Mouse (Mus musculus): ENCODE results near the gene Rbm12. TPM values are rescaled to one million over a fixed set of nuclear protein-coding genes. Genes with fewer than 3 reads are reported as not detected.

Gene Rbm12
- polyA plus RNA-seq, 1 experiment: 10.6 TPM

DNA sequence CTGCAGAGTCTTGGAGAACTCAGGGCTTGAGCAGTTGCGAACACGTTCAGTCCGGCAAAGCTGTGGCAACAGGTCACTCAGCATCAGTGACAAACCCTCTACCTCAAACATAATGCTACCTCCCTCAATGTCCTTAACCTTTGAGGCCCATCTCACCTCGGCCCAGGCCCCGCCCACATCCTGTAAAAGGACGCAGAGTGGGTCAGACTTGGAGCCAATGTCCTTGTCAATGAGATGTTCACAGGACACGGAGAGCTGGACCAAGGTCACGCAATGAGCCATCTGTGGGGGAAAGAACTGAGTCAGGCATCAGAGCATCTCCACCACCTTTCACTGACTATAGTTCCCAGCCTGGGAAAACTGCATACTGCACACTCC lies 32.6 kb downstream of the Rbm12 start:
- TF ChIP-seq CTCF (IDR thresholded peaks at IDR 0.05; ENCODE audit: extremely low read depth, insufficient read length, insufficient replicate concordance, low read depth, low read length) (no peak), POLR2A (IDR thresholded peaks at IDR 0.05; ENCODE audit: low read depth, low read length) (no peak)
- H3K4me3 ChIP-seq (ENCODE audit: low read depth, low read length): no peak overlapping the region
- 78% methylated on average over 8 of the region's 8 CpGs for WGBS
- H3K4me1 ChIP-seq (ENCODE audit: control insufficient read depth, insufficient read depth, insufficient read length, low read length): no peaks in the 10 kb centered on the region
- H3K36me3 ChIP-seq (ENCODE audit: control insufficient read depth, insufficient read depth, low read length): peaks cover 46% of the 10 kb centered on the region
- H3K27ac ChIP-seq (ENCODE audit: insufficient read depth, low read depth, low read length): no peak overlapping the region
- H3K27me3 ChIP-seq (ENCODE audit: control insufficient read depth, insufficient read depth, low read length): no peaks in the 10 kb centered on the region

DNA sequence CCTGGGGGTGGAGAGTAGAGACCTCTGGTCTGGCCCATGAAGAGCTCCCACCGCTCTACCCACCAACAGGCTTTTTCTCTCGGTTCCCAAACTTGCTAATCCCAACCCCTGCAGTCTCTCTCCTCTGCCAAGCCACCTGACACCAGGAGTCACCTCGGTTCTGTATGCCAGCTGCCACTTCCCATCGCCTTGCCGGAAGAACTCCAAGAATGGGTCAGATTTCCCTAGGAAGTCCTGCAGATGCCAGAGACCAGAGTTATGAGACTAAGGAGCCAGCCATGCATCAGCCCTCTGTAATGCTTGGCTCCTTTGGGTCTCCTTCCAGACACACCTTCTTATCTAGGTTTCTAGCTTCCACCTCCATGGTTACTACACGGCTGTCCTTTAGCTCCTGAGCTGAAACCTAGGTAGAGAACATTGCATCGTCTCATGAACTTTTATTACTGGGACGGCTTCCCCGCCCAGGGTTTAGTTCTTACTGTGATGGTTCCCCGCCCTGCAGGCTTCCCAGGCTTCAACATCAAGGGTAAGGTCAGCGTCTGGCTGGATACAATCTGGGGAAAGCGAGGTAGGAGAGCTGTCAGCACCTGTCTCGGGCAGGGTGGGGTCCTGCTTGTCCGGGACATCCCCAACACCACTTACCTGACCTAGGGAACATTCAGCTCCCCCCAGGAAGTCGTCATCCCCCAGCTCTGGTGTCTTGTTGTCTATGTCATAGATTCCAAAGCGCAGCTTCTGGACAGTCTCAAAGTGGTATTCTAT lies 33.2 kb downstream of the Rbm12 start:
- no peaks in the 10 kb centered on the region for H3K4me1 ChIP-seq (ENCODE audit: control insufficient read depth, insufficient read depth, insufficient read length, low read length)
- H3K36me3 ChIP-seq (ENCODE audit: control insufficient read depth, insufficient read depth, low read length): peaks cover 51% of the 10 kb centered on the region
- TF ChIP-seq POLR2A (IDR thresholded peaks at IDR 0.05; ENCODE audit: low read depth, low read length) (no peak), CTCF (IDR thresholded peaks at IDR 0.05; ENCODE audit: extremely low read depth, insufficient read length, insufficient replicate concordance, low read depth, low read length) (no peak)
- no peak overlapping the region for H3K4me3 ChIP-seq (ENCODE audit: low read depth, low read length)
- H3K27me3 ChIP-seq (ENCODE audit: control insufficient read depth, insufficient read depth, low read length): no peaks in the 10 kb centered on the region
- 83% methylated on average over 16 of the region's 16 CpGs for WGBS
- H3K27ac ChIP-seq (ENCODE audit: insufficient read depth, low read depth, low read length): no peak overlapping the region

DNA sequence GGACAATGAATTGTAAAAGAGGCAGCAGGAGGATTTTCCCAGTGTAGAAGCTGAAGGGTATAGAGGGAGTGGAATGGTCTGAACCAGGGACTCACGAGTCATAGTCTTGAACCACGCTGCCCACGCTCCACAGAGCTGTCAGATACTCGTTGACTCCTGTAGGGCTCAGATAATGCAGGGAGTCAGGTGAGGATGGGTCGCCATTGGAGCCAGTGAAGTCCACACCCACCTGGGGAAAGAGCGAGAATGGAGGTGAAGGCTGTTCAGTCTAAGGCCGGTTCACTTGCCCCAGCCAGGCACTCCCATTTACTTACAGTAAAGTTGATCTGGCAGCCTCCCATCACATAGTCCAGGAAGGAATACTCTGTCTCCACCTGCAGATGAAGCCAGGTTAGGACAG lies 34.3 kb downstream of the Rbm12 start:
- Histone ChIP-seq H3K4me1 (ENCODE audit: control insufficient read depth, insufficient read depth, insufficient read length, low read length) (no peaks in the 10 kb centered on the region), H3K4me3 (ENCODE audit: low read depth, low read length) (no peak overlapping the region), H3K27ac (ENCODE audit: insufficient read depth, low read depth, low read length) (no peak overlapping the region), H3K36me3 (ENCODE audit: control insufficient read depth, insufficient read depth, low read length) (peaks cover 61% of the 10 kb centered on the region), H3K27me3 (ENCODE audit: control insufficient read depth, insufficient read depth, low read length) (no peaks in the 10 kb centered on the region)
- WGBS: 87% methylated on average over 7 of the region's 7 CpGs
- TF ChIP-seq POLR2A (IDR thresholded peaks at IDR 0.05; ENCODE audit: low read depth, low read length) (no peak), CTCF (IDR thresholded peaks at IDR 0.05; ENCODE audit: extremely low read depth, insufficient read length, insufficient replicate concordance, low read depth, low read length) (no peak)

DNA sequence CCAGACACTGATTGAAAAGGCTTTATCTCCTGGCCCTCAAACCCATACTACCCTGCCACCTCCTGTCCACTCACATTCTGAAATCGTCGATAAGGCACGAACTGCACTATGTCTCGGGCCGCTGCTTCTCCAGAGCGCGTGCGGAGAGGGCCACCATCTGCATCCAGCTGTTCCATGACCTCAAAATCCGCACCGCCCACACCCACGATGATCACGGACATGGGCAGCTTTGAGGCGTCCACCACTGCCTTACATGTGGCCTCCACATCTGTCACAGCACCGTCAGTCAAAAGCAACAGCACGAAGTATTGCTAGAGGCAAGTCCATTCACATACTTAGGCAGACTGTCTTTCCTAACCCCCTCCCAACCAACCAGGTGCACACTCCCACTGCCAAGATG lies 38.1 kb downstream of the Rbm12 start:
- Histone ChIP-seq H3K4me3 (ENCODE audit: low read depth, low read length) (no peak overlapping the region), H3K36me3 (ENCODE audit: control insufficient read depth, insufficient read depth, low read length) (peaks cover 64% of the 10 kb centered on the region), H3K27ac (ENCODE audit: insufficient read depth, low read depth, low read length) (no peak overlapping the region), H3K4me1 (ENCODE audit: control insufficient read depth, insufficient read depth, insufficient read length, low read length) (no peaks in the 10 kb centered on the region), H3K27me3 (ENCODE audit: control insufficient read depth, insufficient read depth, low read length) (no peaks in the 10 kb centered on the region)
- WGBS: 94% methylated on average over 15 of the region's 15 CpGs
- TF ChIP-seq POLR2A (IDR thresholded peaks at IDR 0.05; ENCODE audit: low read depth, low read length) (no peak), CTCF (IDR thresholded peaks at IDR 0.05; ENCODE audit: extremely low read depth, insufficient read length, insufficient replicate concordance, low read depth, low read length) (no peak)

DNA sequence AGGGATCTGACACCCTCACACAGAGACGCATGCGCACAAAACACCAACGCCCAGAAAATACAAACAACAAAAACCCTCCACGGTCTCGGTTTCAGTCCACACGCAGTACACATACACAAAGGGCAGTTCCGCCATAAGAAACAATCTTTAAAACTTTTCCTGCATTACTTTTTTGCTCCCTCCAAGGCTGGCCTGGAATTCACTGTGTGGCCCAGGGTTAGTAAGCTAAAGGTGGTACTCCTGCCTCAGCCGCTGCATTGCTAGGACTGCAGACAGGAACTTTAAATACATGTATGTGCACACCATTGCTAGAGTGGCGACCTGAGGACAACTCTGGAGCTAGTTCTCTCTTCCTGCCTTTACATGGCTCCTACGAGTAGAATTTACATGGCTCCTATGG lies 40.5 kb downstream of the Rbm12 start:
- no peak overlapping the region for H3K4me3 ChIP-seq (ENCODE audit: low read depth, low read length)
- H3K36me3 ChIP-seq (ENCODE audit: control insufficient read depth, insufficient read depth, low read length): peaks cover 42% of the 10 kb centered on the region
- 97% methylated on average over 10 of the region's 10 CpGs for WGBS
- H3K4me1 ChIP-seq (ENCODE audit: control insufficient read depth, insufficient read depth, insufficient read length, low read length): no peaks in the 10 kb centered on the region
- no peaks in the 10 kb centered on the region for H3K27me3 ChIP-seq (ENCODE audit: control insufficient read depth, insufficient read depth, low read length)
- H3K27ac ChIP-seq (ENCODE audit: insufficient read depth, low read depth, low read length): no peak overlapping the region
- TF ChIP-seq CTCF (IDR thresholded peaks at IDR 0.05; ENCODE audit: extremely low read depth, insufficient read length, insufficient replicate concordance, low read depth, low read length) (no peak), POLR2A (IDR thresholded peaks at IDR 0.05; ENCODE audit: low read depth, low read length) (no peak)

DNA sequence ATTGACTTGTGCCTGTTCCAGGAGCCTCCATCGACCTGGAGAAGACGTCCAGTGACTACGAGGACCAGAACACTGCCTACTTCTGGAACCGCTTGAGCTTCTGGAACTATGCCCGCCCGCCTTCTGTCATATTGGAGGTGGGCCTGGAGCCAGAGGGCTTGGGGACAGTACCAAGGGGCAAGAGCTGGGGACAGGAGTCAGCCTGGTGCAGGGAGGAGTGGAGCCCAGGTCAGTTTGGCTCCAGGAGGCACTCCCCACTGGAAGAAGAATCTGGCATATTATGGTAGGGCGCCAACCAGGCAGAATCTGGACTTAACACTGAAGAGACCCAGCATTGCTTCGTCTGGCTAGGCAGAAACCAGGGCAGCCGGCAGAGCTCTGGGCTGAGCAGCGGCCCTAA lies 43.9 kb downstream of the Rbm12 start:
- TF ChIP-seq CTCF (IDR thresholded peaks at IDR 0.05; ENCODE audit: extremely low read depth, insufficient read length, insufficient replicate concordance, low read depth, low read length) (no peak), POLR2A (IDR thresholded peaks at IDR 0.05; ENCODE audit: low read depth, low read length) (no peak)
- Histone ChIP-seq H3K4me3 (ENCODE audit: low read depth, low read length) (no peak overlapping the region), H3K27ac (ENCODE audit: insufficient read depth, low read depth, low read length) (no peak overlapping the region), H3K36me3 (ENCODE audit: control insufficient read depth, insufficient read depth, low read length) (peaks cover 13% of the 10 kb centered on the region), H3K27me3 (ENCODE audit: control insufficient read depth, insufficient read depth, low read length) (no peaks in the 10 kb centered on the region; the same call in 1 of the 2 replicates), H3K4me1 (ENCODE audit: control insufficient read depth, insufficient read depth, insufficient read length, low read length) (peaks cover 6% of the 10 kb centered on the region)
- 82% methylated on average over 10 of the region's 10 CpGs for WGBS

DNA sequence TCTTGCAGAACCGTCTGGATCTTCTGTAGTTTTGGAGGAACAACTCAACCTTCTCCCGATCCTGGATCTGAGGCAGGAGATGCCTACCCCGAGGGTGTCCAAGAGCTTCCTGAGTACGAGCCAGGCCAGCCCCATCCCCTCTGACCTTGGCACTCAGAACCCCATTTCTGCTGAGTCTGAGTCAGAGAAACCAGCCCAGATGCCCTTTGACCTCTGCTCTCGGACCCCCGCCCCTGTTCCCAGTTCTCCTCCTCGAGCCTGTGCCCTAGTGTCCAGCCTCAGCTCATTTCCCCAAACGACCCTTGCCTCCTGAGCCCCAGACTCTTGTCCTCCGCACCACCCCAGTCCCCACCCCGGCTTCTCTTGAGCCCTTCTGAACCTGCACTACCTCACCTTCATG lies 45.7 kb downstream of the Rbm12 start:
- peaks cover 1% of the 10 kb centered on the region; the same call in 1 of the 2 replicates for H3K36me3 ChIP-seq (ENCODE audit: control insufficient read depth, insufficient read depth, low read length)
- no peak for TF ChIP-seq POLR2A (IDR thresholded peaks at IDR 0.05; ENCODE audit: low read depth, low read length)
- TF ChIP-seq CTCF (IDR thresholded peaks at IDR 0.05; ENCODE audit: extremely low read depth, insufficient read length, insufficient replicate concordance, low read depth, low read length): no peak
- WGBS: 33% methylated on average over 10 of the region's 10 CpGs
- H3K4me1 ChIP-seq (ENCODE audit: control insufficient read depth, insufficient read depth, insufficient read length, low read length): peaks cover 6% of the 10 kb centered on the region
- H3K4me3 ChIP-seq (ENCODE audit: low read depth, low read length): peak overlapping the region; percentile 81
- H3K27ac ChIP-seq (ENCODE audit: insufficient read depth, low read depth, low read length): no peak overlapping the region
- H3K27me3 ChIP-seq (ENCODE audit: control insufficient read depth, insufficient read depth, low read length): no peaks in the 10 kb centered on the region; the same call in 1 of the 2 replicates

Data from small intestine, adult 2 months (tissue).